Mouse (Mus musculus): ENCODE results near the gene Edem3. TPM values are rescaled to one million over a fixed set of nuclear protein-coding genes. Genes with fewer than 3 reads are reported as not detected.
A peak's percentile ranks its signal among the peaks of the same experiment; 100 is the strongest.
"Not testable (repeated sequence)": the region's sequence is repeated elsewhere in the genome, so short reads cannot be mapped to it uniquely, and the experiment has no call there.

The Edem3 gene
- polyA plus RNA-seq, 1 experiment from 2014 or later, result 8.5 TPM

- WGBS, result 59% methylated on average over 4 of the region's 4 CpGs
These were observed 27.0 kb upstream of the Edem3 start for GRCm38 (mm10) chr1:151728141-151728540.

GRCm38 (mm10) chr1:151737146-151737545 is 18.0 kb upstream of the Edem3 start:
- 78% methylated on average over 2 of the region's 2 CpGs for WGBS
- Histone ChIP-seq H3K36me3 (ENCODE audit: control insufficient read depth, insufficient read depth) (no peaks in the 10 kb centered on the region), H3K4me2 (replicated peaks; ENCODE audit: low read depth) (no peak overlapping the region), H3K27me3 (replicated peaks; ENCODE audit: control insufficient read depth, insufficient read depth, low read length) (no peaks in the 10 kb centered on the region), H3K4me1 (replicated peaks; ENCODE audit: control insufficient read depth, insufficient read depth, low read length) (no peaks in the 10 kb centered on the region), H3K9ac (ENCODE audit: low read depth, low read length) (no peak overlapping the region), H3K9me3 (ENCODE audit: control insufficient read depth) (no peaks in the 10 kb centered on the region), H3K4me3 (ENCODE audit: low read depth, low read length) (no peak overlapping the region), H3K27ac (ENCODE audit: low read depth, low read length) (no peak overlapping the region)
- TF ChIP-seq CTCF (IDR thresholded peaks at IDR 0.05; ENCODE audit: low read depth), result no peak
- ATAC-seq, result no peak

More at GRCm38 (mm10) chr1:151728141-151728540, 27.0 kb upstream of the Edem3 start:
- ATAC-seq, result no peak
- Histone ChIP-seq H3K4me3 (ENCODE audit: low read depth, low read length) (no peak overlapping the region), H3K4me1 (replicated peaks; ENCODE audit: control insufficient read depth, insufficient read depth, low read length) (no peaks in the 10 kb centered on the region), H3K36me3 (ENCODE audit: control insufficient read depth, insufficient read depth) (no peaks in the 10 kb centered on the region), H3K27me3 (replicated peaks; ENCODE audit: control insufficient read depth, insufficient read depth, low read length) (no peaks in the 10 kb centered on the region), H3K4me2 (replicated peaks; ENCODE audit: low read depth) (no peak overlapping the region), H3K27ac (ENCODE audit: low read depth, low read length) (no peak overlapping the region), H3K9me3 (ENCODE audit: control insufficient read depth) (no peaks in the 10 kb centered on the region), H3K9ac (ENCODE audit: low read depth, low read length) (no peak overlapping the region)
- TF ChIP-seq CTCF (IDR thresholded peaks at IDR 0.05; ENCODE audit: low read depth), result no peak

GRCm38 (mm10) chr1:151741199-151741621 is 14.0 kb upstream of the Edem3 start:
- Histone ChIP-seq H3K27ac (ENCODE audit: low read depth, low read length) (no peak overlapping the region), H3K4me2 (replicated peaks; ENCODE audit: low read depth) (no peak overlapping the region), H3K9ac (ENCODE audit: low read depth, low read length) (no peak overlapping the region), H3K27me3 (replicated peaks; ENCODE audit: control insufficient read depth, insufficient read depth, low read length) (no peaks in the 10 kb centered on the region), H3K4me3 (ENCODE audit: low read depth, low read length) (no peak overlapping the region), H3K4me1 (replicated peaks; ENCODE audit: control insufficient read depth, insufficient read depth, low read length) (no peaks in the 10 kb centered on the region), H3K36me3 (ENCODE audit: control insufficient read depth, insufficient read depth) (no peaks in the 10 kb centered on the region), H3K9me3 (ENCODE audit: control insufficient read depth) (no peaks in the 10 kb centered on the region)
- no peak for TF ChIP-seq CTCF (IDR thresholded peaks at IDR 0.05; ENCODE audit: low read depth)
- WGBS, result 69% methylated on average over 7 of the region's 7 CpGs
- no peak for ATAC-seq

GRCm38 (mm10) chr1:151749894-151750293 is 5.3 kb upstream of the Edem3 start:
- H3K4me2 ChIP-seq (replicated peaks; ENCODE audit: low read depth); H3K4me1 ChIP-seq (replicated peaks; ENCODE audit: control insufficient read depth, insufficient read depth, low read length); H3K27ac ChIP-seq (ENCODE audit: low read depth, low read length); ATAC-seq; H3K27me3 ChIP-seq (replicated peaks; ENCODE audit: control insufficient read depth, insufficient read depth, low read length); H3K9ac ChIP-seq (ENCODE audit: low read depth, low read length); H3K4me3 ChIP-seq (ENCODE audit: low read depth, low read length); H3K36me3 ChIP-seq (ENCODE audit: control insufficient read depth, insufficient read depth); H3K9me3 ChIP-seq (ENCODE audit: control insufficient read depth): not testable (repeated sequence)
- WGBS, result 95% methylated on average over 2 of the region's 2 CpGs

- Histone ChIP-seq H3K9ac (ENCODE audit: low read depth, low read length) (no peak overlapping the region), H3K36me3 (ENCODE audit: control insufficient read depth, insufficient read depth) (no peaks in the 10 kb centered on the region), H3K4me1 (replicated peaks; ENCODE audit: control insufficient read depth, insufficient read depth, low read length) (0 out of 2 replicates have a peak, but pooled peaks cover 3% of the 10 kb centered on the region), H3K4me2 (replicated peaks; ENCODE audit: low read depth) (no peak overlapping the region), H3K27ac (ENCODE audit: low read depth, low read length) (peak overlapping the region; percentile 58; the same call in 1 of the 2 replicates), H3K4me3 (ENCODE audit: low read depth, low read length) (no peak overlapping the region), H3K9me3 (ENCODE audit: control insufficient read depth) (no peaks in the 10 kb centered on the region), H3K27me3 (replicated peaks; ENCODE audit: control insufficient read depth, insufficient read depth, low read length) (no peaks in the 10 kb centered on the region)
- 47% methylated on average over 4 of the region's 4 CpGs for WGBS
- TF ChIP-seq CTCF (IDR thresholded peaks at IDR 0.05; ENCODE audit: low read depth), result no peak
- no peak for ATAC-seq
These were observed 2.2 kb upstream of the Edem3 start for GRCm38 (mm10) chr1:151752946-151753345.

GRCm38 (mm10) chr1:151753374-151753929 is 1.7 kb upstream of the Edem3 start:
- no peak for ATAC-seq
- Histone ChIP-seq H3K4me1 (replicated peaks; ENCODE audit: control insufficient read depth, insufficient read depth, low read length) (0 out of 2 replicates have a peak, but pooled peaks cover 3% of the 10 kb centered on the region), H3K4me3 (ENCODE audit: low read depth, low read length) (no peak overlapping the region), H3K27ac (ENCODE audit: low read depth, low read length) (peak overlapping the region; percentile 58), H3K4me2 (replicated peaks; ENCODE audit: low read depth) (peak overlapping the region; percentile 95), H3K27me3 (replicated peaks; ENCODE audit: control insufficient read depth, insufficient read depth, low read length) (no peaks in the 10 kb centered on the region), H3K36me3 (ENCODE audit: control insufficient read depth, insufficient read depth) (no peaks in the 10 kb centered on the region), H3K9ac (ENCODE audit: low read depth, low read length) (no peak overlapping the region), H3K9me3 (ENCODE audit: control insufficient read depth) (no peaks in the 10 kb centered on the region)
- TF ChIP-seq CTCF (IDR thresholded peaks at IDR 0.05; ENCODE audit: low read depth), result no peak
- 51% methylated on average over 8 of the region's 8 CpGs for WGBS

Data from intestine, postnatal 0 days (tissue).